Mouse (Mus musculus) layer of hippocampus, adult 9-11 months (tissue): ENCODE data around the gene St3gal4.

ENCODE experiments used
- DNase-seq: peaks from one replicate; pipeline ENCODE4 v3.0.0; 2022

St3gal4 gene

DNA sequence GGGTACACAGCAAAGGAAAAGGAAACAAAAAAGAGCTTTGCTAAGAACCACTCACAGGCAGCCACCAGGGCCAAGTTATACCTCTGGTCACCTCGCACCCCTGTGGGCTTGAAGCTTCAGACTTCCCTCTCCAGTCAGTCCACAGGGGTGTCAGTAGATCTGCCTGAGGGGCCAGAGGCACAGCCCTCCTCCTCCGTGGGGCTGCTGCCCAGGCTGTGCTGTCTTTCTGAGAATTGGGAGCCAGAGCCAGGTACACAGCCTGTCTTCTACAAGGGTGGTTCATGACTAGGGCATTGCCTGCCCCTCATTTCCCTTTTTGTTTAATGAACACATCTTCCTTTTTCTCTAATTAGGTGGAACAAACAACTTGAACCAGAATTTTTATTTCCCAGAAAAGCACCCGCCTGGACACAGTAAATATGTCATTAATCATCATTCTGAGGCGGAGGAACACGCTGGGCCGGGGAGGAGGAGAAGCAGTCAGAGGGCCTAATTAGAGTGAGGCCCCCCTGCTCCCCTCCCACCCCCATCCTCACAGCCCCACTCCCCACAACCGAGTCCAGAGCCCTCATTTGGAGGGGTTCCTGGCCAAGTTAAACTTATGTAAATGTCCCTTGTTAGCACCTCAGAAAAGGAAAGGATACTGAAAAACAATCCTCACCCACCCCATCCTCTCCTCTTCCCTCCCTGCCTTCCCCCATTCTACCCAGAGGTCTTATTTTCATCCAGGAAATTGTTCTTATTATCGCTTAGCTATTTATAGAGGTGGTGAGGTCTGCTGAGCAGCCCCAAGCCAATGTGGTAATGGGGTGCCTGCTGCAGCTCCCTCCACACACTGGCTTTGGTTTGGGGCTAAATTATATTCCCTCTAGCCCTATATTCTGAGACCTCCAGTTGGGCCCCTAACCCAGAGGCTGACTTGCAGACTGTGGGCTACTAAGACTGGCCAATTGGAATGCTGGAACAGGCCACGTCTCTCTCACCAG lies 120.9 kb downstream of the St3gal4 start:
- DNase-seq: no peak
